Mouse (Mus musculus) hindbrain, embryonic 11.5 days (tissue): ENCODE data around the gene Pptc7. TPM values are rescaled to one million over a fixed set of nuclear protein-coding genes. Genes with fewer than 3 reads are reported as not detected.

Source experiments
- ATAC-seq: fragments of 200-750 bp; cut with Nextera tagmentation; 2 replicates; pipeline ENCODE4 v1.8.0; 2017; ENCODE audit warnings: mild to moderate bottlenecking, moderate TSS enrichment, moderate library complexity; ENCODE audit not compliant: low FRiP score
- DNase-seq: peaks from one replicate; pipeline ENCODE4 v3.0.0-alpha.2; 2015; ENCODE audit warnings: low spot score
- H3K27ac ChIP-seq: fragments of 300-500 bp; sonication (generic); 2 replicates; pipeline ENCODE4 v1.5.1; 2014; ENCODE audit warnings: mild to moderate bottlenecking, low read depth, low read length
- H3K27me3 ChIP-seq: fragments of 300-500 bp; sonication (generic); 2 replicates; pipeline ENCODE4 v1.6.1; 2014; ENCODE audit warnings: mild to moderate bottlenecking, low read length, moderate library complexity, mixed read lengths; ENCODE audit not compliant: control insufficient read depth, insufficient read depth
- H3K36me3 ChIP-seq: fragments of 300-500 bp; sonication (generic); 2 replicates; pipeline ENCODE4 v1.6.1; 2014; ENCODE audit warnings: mild to moderate bottlenecking, low read length, moderate library complexity, mixed read lengths; ENCODE audit not compliant: control insufficient read depth, insufficient read depth
- H3K4me1 ChIP-seq: fragments of 300-500 bp; sonication (generic); replicated peaks from 2 replicates; pipeline ENCODE4 v1.6.1; 2014; ENCODE audit warnings: low read length, mixed read lengths; ENCODE audit not compliant: control insufficient read depth, insufficient read depth
- H3K4me2 ChIP-seq: fragments of 300-500 bp; sonication (generic); replicated peaks from 2 replicates; pipeline ENCODE4 v1.6.1; 2014; ENCODE audit warnings: mild to moderate bottlenecking, low read depth, low read length
- H3K4me3 ChIP-seq: fragments of 300-500 bp; sonication (generic); 2 replicates; pipeline ENCODE4 v1.5.1; 2014; ENCODE audit warnings: low read depth, low read length
- H3K9ac ChIP-seq: fragments of 300-500 bp; sonication (generic); 2 replicates; pipeline ENCODE4 v1.6.1; 2014; ENCODE audit warnings: low read depth, low read length
- H3K9me3 ChIP-seq: fragments of 300-500 bp; sonication (generic); 2 replicates; pipeline ENCODE4 v1.6.1; 2016; ENCODE audit warnings: low read length; ENCODE audit not compliant: control insufficient read depth
- WGBS: fragments of 180-500 bp; shearing (Covaris S2); extraction: QIAGEN DNeasy Blood & Tissue Kit; methylation state at CpG from one replicate; pipeline ENCODE4 v1.1.7; 2014; 5-methylcytosine and 5-hydroxymethylcytosine counted together
- polyA plus RNA-seq: library from polyadenylated mRNA; unstranded; fragments of >200 nt; fragmentation: Nextera tagmentation; extraction: Ambion mirVana; gene quantifications from 2 replicates; pipeline ENCODE4 v1.2.1, GENCODE M21; 2014

The Pptc7 gene
- 8.1 and 8.4 TPM in 2 replicates for polyA plus RNA-seq

GRCm38 (mm10) chr5:122284183-122285028, at the start of gene Pptc7:
Pptc7 (plus strand) TSS chr5:122284365.
- H3K4me2 ChIP-seq, result peak within 1 kb of the TSS; percentile 97
- WGBS, result under 1% methylated on average over 73 of the region's 114 CpGs
- peaks cover 3% of the 10 kb centered on the region; the same call in 1 of the 2 replicates for H3K4me1 ChIP-seq
- peak within 1 kb of the TSS; percentile 95 for H3K4me3 ChIP-seq
- DNase-seq (peak; percentile 94), ATAC-seq (peak; percentile 92)
- H3K9ac ChIP-seq, result peak within 1 kb of the TSS; percentile 92
- no peaks in the 10 kb centered on the region for H3K36me3 ChIP-seq
- peak within 1 kb of the TSS; percentile 72 for H3K27ac ChIP-seq
- H3K9me3 ChIP-seq, result no peaks in the 10 kb centered on the region
- H3K27me3 ChIP-seq, result no peaks in the 10 kb centered on the region

- Histone ChIP-seq H3K27ac (no peak overlapping the region), H3K9ac (no peak overlapping the region), H3K9me3 (no peaks in the 10 kb centered on the region), H3K4me3 (no peak overlapping the region), H3K36me3 (0 out of 2 replicates have a peak, but pooled peaks cover 3% of the 10 kb centered on the region), H3K27me3 (no peaks in the 10 kb centered on the region), H3K4me1 (0 out of 2 replicates have a peak, but pooled peaks cover 2% of the 10 kb centered on the region), H3K4me2 (no peak overlapping the region)
- DNase-seq, result no peak
- no peak for ATAC-seq
- 74% methylated on average over 9 of the region's 9 CpGs for WGBS
Observed at GRCm38 (mm10) chr5:122235196-122235836, 48.8 kb upstream of the Pptc7 start.

- no peak overlapping the region for H3K27ac ChIP-seq
- H3K4me1 ChIP-seq, result 0 out of 2 replicates have a peak, but pooled peaks cover 2% of the 10 kb centered on the region
- no peaks in the 10 kb centered on the region for H3K9me3 ChIP-seq
- no peak overlapping the region for H3K9ac ChIP-seq
- WGBS, result 71% methylated on average over 5 of the region's 5 CpGs
- H3K36me3 ChIP-seq, result 0 out of 2 replicates have a peak, but pooled peaks cover 3% of the 10 kb centered on the region
- H3K27me3 ChIP-seq, result no peaks in the 10 kb centered on the region
- ATAC-seq (no peak), DNase-seq (no peak)
- H3K4me2 ChIP-seq, result no peak overlapping the region
- no peak overlapping the region for H3K4me3 ChIP-seq
Observed at GRCm38 (mm10) chr5:122237200-122237599, 47.0 kb upstream of the Pptc7 start.

GRCm38 (mm10) chr5:122239618-122240017, 44.5 kb upstream of the Pptc7 start:
- no peak overlapping the region for H3K9ac ChIP-seq
- ATAC-seq (no peak), DNase-seq (no peak)
- H3K4me2 ChIP-seq, result no peak overlapping the region
- 0 out of 2 replicates have a peak, but pooled peaks cover 3% of the 10 kb centered on the region for H3K36me3 ChIP-seq
- no peaks in the 10 kb centered on the region for H3K4me1 ChIP-seq
- no peaks in the 10 kb centered on the region for H3K9me3 ChIP-seq
- no peaks in the 10 kb centered on the region for H3K27me3 ChIP-seq
- H3K27ac ChIP-seq, result no peak overlapping the region
- no peak overlapping the region for H3K4me3 ChIP-seq
- WGBS, result 81% methylated on average over 7 of the region's 7 CpGs

GRCm38 (mm10) chr5:122240521-122240920, 43.6 kb upstream of the Pptc7 start:
- Histone ChIP-seq H3K4me1 (no peaks in the 10 kb centered on the region), H3K9me3 (no peaks in the 10 kb centered on the region), H3K27me3 (no peaks in the 10 kb centered on the region), H3K36me3 (0 out of 2 replicates have a peak, but pooled peaks cover 3% of the 10 kb centered on the region), H3K9ac (no peak overlapping the region), H3K27ac (no peak overlapping the region), H3K4me3 (no peak overlapping the region), H3K4me2 (no peak overlapping the region)
- WGBS, result 91% methylated on average over 11 of the region's 11 CpGs
- no peak for ATAC-seq
- no peak for DNase-seq

- Histone ChIP-seq H3K4me3 (no peak overlapping the region), H3K36me3 (0 out of 2 replicates have a peak, but pooled peaks cover 3% of the 10 kb centered on the region), H3K9ac (no peak overlapping the region), H3K27me3 (no peaks in the 10 kb centered on the region), H3K4me2 (no peak overlapping the region), H3K4me1 (no peaks in the 10 kb centered on the region), H3K9me3 (no peaks in the 10 kb centered on the region), H3K27ac (no peak overlapping the region)
- DNase-seq (no peak), ATAC-seq (no peak)
- 92% methylated on average over 1 of the region's 1 CpGs for whole genome bisulfite sequencing
Observed at GRCm38 (mm10) chr5:122240989-122241388, 43.2 kb upstream of the Pptc7 start.

GRCm38 (mm10) chr5:122242521-122243123, 41.5 kb upstream of the Pptc7 start:
- Histone ChIP-seq H3K9me3 (no peaks in the 10 kb centered on the region), H3K27ac (no peak overlapping the region), H3K4me1 (no peaks in the 10 kb centered on the region), H3K4me3 (no peak overlapping the region), H3K27me3 (no peaks in the 10 kb centered on the region), H3K9ac (no peak overlapping the region), H3K4me2 (no peak overlapping the region), H3K36me3 (0 out of 2 replicates have a peak, but pooled peaks cover 3% of the 10 kb centered on the region)
- DNase-seq (no peak), ATAC-seq (no peak)
- WGBS, result 88% methylated on average over 6 of the region's 6 CpGs

GRCm38 (mm10) chr5:122243781-122244523, 40.2 kb upstream of the Pptc7 start:
- 85% methylated on average over 17 of the region's 17 CpGs for WGBS
- H3K4me1 ChIP-seq, result no peaks in the 10 kb centered on the region
- H3K27me3 ChIP-seq, result no peaks in the 10 kb centered on the region
- no peaks in the 10 kb centered on the region for H3K36me3 ChIP-seq
- DNase-seq (no peak), ATAC-seq (no peak)
- H3K27ac ChIP-seq, result no peak overlapping the region
- no peak overlapping the region for H3K9ac ChIP-seq
- H3K9me3 ChIP-seq, result no peaks in the 10 kb centered on the region
- H3K4me3 ChIP-seq, result no peak overlapping the region
- H3K4me2 ChIP-seq, result no peak overlapping the region
